Mouse (Mus musculus) mouse embryonic stem cell (cell line): ENCODE results near the gene Necap1.

Source experiments
- in situ Hi-C, 2 experiments: fragments of 300-500 bp; cut with MboI; formaldehyde crosslinking; loops; 1 replicate in 1 of 2; 3 replicates in 1 of 2; pipeline ENCODE4 v1.14.3; 2019 to 2020; ENCODE audit warnings: low sequenced_read_pairs in 2 of 2, low pct_unique_long_range_greater_than_20kb in 1 of 2, mixed read lengths in 1 of 2; ENCODE audit not compliant: unreplicated experiment in 1 of 2

Gene Necap1

GRCm38 (mm10) chr6:122879781-122880505 lies 5.7 kb downstream of the Necap1 start:
- in situ Hi-C loops: loop anchor here in 1 of 2 experiments (25.0 kb wide), 1 partner anchor 382 kb away; the partner anchor contains the start of gene Clec4d

- in situ Hi-C loops: loop anchor here in 1 of 2 experiments (25.0 kb wide), 1 partner anchor 381 kb away; the partner anchor contains the start of gene Clec4d
Measured at GRCm38 (mm10) chr6:122881287-122881686, 7.0 kb downstream of the Necap1 start.

DNA sequence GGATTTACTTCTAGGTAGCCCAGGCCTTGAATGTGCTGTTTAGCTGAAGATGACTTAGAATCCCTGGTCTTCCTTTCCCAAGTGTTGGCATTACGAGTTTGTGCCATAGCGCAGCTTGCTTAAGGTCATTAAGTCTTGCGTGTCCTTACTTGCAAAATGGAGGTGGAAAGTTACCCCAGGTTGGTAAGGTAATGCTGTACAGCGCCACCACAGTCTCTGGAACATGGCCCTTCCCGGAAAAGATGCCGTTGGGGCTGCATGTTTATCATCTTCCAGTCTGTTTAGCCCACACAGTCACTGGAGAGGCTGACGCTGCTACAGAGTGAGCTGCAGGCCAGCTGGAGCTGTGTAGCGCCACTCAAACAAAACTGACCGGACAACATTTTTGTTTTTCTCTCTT lies 9.3 kb downstream of the Necap1 start:
- in situ Hi-C loops: loop anchor here in 1 of 2 experiments (25.0 kb wide), 1 partner anchor 379 kb away; the partner anchor contains the start of gene Clec4d

GRCm38 (mm10) chr6:122889599-122889998 lies 15.3 kb downstream of the Necap1 start:
- in situ Hi-C loops: loop anchor here in 1 of 2 experiments (25.0 kb wide), 1 partner anchor 373 kb away; the partner anchor contains the start of gene Clec4d

DNA sequence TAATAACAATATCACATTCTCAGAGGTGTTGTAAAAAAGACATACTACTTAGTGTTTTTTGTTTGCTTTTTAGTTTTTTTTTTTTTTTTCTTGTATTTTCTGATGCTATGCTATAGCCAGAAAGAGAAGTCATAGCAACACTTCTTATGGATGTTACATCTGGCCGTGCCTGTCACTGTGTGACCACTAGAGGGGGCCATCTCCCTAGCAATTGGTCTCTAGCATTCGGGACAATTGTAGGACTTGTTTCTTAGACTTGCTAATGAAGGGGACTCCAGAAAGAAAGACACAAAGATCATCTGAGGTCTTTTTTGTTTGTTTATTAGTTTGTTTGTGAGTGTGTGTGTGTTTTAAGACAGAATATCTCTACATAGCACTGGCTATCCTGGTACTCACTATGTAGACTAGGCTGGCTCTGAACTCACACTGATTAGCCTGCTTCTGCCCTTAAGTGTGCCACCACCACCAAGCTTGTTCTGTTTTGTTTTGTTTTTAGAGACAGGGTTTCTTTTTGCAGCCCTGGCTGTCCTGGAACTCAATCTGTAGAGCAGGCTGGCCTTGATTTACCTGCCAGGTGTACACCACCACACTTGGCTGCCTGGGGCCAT lies 18.3 kb downstream of the Necap1 start:
- in situ Hi-C loops: loop anchor here in 1 of 2 experiments (10.0 to 25.0 kb wide), 3 partner anchors 112 to 370 kb away; partner anchors contain the start of gene Clec4d

DNA sequence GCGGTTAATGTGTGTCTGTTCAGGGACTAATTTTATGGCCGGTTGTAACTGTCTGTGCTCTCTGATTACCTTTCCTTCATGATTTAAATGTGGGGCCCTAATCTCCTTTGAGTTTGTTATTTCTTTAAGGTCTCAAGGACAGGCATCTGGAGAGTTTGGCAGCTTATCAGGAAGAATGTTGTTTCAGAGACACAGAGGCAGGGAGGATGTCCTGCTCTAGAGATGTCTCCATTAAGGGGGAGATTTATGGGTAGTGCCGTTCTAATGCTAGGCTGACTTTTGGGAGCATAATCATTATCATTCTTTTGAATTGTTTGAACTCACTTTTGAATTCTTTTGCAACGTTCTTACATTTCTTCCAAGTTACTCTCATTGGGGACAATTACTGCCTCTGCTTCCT lies 45.6 kb downstream of the Necap1 start:
- in situ Hi-C loops: loop anchor here in 1 of 2 experiments (25.0 kb wide), 1 partner anchor 242 kb away; the partner anchor contains the start of gene Clec4b2

- in situ Hi-C loops: loop anchor here in 1 of 2 experiments (25.0 kb wide), 1 partner anchor 241 kb away; the partner anchor contains the start of gene Clec4b2
Measured at GRCm38 (mm10) chr6:122921451-122921850, 47.2 kb downstream of the Necap1 start, which contains the start of gene Clec4a1. Gene Clec4a1 (plus strand): TSS chr6:122921848.

- in situ Hi-C loops: no loop called here
Measured at GRCm38 (mm10) chr6:122934845-122935244, 60.6 kb downstream of the Necap1 start.
